Mouse (Mus musculus) forebrain, postnatal 0 days (tissue): ENCODE data around the gene Chd9. TPM values are rescaled to one million over a fixed set of nuclear protein-coding genes. Genes with fewer than 3 reads are reported as not detected.
A peak's percentile ranks its signal among the peaks of the same experiment; 100 is the strongest.
"Not testable (repeated sequence)": the region's sequence is repeated elsewhere in the genome, so short reads cannot be mapped to it uniquely, and the experiment has no call there.

Experiments used
- ATAC-seq: fragments of 200-750 bp; cut with Nextera tagmentation; 2 replicates; pipeline ENCODE4 v1.8.0; 2017; ENCODE audit warnings: mild to moderate bottlenecking, moderate library complexity
- DNase-seq: peaks from one replicate; pipeline ENCODE4 v3.0.0-alpha.2; 2015
- H3K27ac ChIP-seq: fragments of 300-500 bp; sonication (generic); 2 replicates; pipeline ENCODE4 v1.5.1; 2014; ENCODE audit warnings: low read depth, mild to moderate bottlenecking, antibody characterized with exemption, low read length, moderate library complexity, mixed read lengths
- H3K27me3 ChIP-seq: fragments of 300-500 bp; sonication (generic); 2 replicates; pipeline ENCODE4 v1.6.1; 2014; ENCODE audit warnings: mild to moderate bottlenecking, low read length, mixed read lengths; ENCODE audit not compliant: insufficient read depth
- H3K36me3 ChIP-seq: fragments of 300-500 bp; sonication (generic); 2 replicates; pipeline ENCODE4 v1.6.1; 2014; ENCODE audit warnings: mild to moderate bottlenecking, moderate library complexity; ENCODE audit not compliant: insufficient read depth
- H3K4me1 ChIP-seq: fragments of 300-500 bp; sonication (generic); 2 replicates; pipeline ENCODE4 v1.6.1; 2014; ENCODE audit warnings: antibody characterized with exemption; ENCODE audit not compliant: insufficient read depth
- H3K4me2 ChIP-seq: fragments of 300-500 bp; sonication (generic); 2 replicates; pipeline ENCODE4 v1.6.1; 2014; ENCODE audit warnings: low read depth, mild to moderate bottlenecking, moderate library complexity
- H3K4me3 ChIP-seq: fragments of 300-500 bp; sonication (generic); 2 replicates; pipeline ENCODE4 v1.5.1; 2014; ENCODE audit warnings: low read depth, low read length, mixed read lengths
- H3K9ac ChIP-seq: fragments of 300-500 bp; sonication (generic); 2 replicates; pipeline ENCODE4 v1.6.1; 2014; ENCODE audit warnings: mild to moderate bottlenecking
- H3K9me3 ChIP-seq: fragments of 300-500 bp; sonication (generic); 2 replicates; pipeline ENCODE4 v1.6.1; 2016; ENCODE audit warnings: low read length
- CTCF ChIP-seq: sonication (generic); IDR thresholded peaks from 2 replicates; pipeline ENCODE4 v1.5.1; 2016; ENCODE audit warnings: antibody characterized with exemption, control low read depth, low read depth
- WGBS: fragments of 180-500 bp; shearing (Covaris S2); extraction: QIAGEN DNeasy Blood & Tissue Kit; methylation state at CpG from one replicate; pipeline ENCODE4 v1.1.7; 2014; 5-methylcytosine and 5-hydroxymethylcytosine counted together
- polyA plus RNA-seq: library from polyadenylated mRNA; unstranded; fragments of >200 nt; fragmentation: Nextera tagmentation; extraction: Ambion mirVana; gene quantifications from 2 replicates; pipeline ENCODE4 v1.2.1, GENCODE M21; 2015
- total RNA-seq: library from RNA; depleted of rRNA; stranded (reverse); fragments of >200 nt; gene quantifications from 2 replicates; pipeline ENCODE4 v1.2.3, GENCODE M21; 2014

Gene Chd9
- total and polyA plus RNA-seq, 2 experiments from 2014 or later = 73.6 to 74.5 TPM

DNA sequence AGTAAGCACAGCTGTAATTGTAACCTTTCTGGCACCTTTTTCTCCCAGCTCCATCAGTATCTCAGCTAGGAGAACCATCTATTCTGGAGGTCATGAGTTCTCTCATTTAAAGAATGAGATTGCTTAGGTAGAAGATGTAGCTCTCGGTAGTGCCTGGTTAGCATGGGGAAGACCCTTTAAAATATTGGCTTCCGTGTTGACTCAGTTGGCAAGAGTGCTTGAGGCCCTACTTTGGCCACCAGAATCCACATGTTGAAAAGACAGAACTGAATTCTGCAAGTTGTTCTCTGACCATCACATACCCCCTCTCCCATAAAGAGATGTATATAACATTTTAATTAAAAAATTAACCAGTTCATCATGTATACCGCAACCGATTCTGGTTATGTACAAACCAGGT, 78.8 kb downstream of the Chd9 start:
- no peak for DNase-seq
- ATAC-seq = no peak
- 95% methylated on average over 4 of the region's 4 CpGs for WGBS
- H3K9me3 ChIP-seq = no peaks in the 10 kb centered on the region
- no peak overlapping the region; the same call in 1 of the 2 replicates for H3K4me2 ChIP-seq
- H3K27me3 ChIP-seq = no peaks in the 10 kb centered on the region
- no peak for TF ChIP-seq CTCF
- no peak overlapping the region for H3K9ac ChIP-seq
- H3K36me3 ChIP-seq = no peaks in the 10 kb centered on the region
- H3K27ac ChIP-seq = no peak overlapping the region
- H3K4me3 ChIP-seq = no peak overlapping the region
- H3K4me1 ChIP-seq = no peaks in the 10 kb centered on the region

DNA sequence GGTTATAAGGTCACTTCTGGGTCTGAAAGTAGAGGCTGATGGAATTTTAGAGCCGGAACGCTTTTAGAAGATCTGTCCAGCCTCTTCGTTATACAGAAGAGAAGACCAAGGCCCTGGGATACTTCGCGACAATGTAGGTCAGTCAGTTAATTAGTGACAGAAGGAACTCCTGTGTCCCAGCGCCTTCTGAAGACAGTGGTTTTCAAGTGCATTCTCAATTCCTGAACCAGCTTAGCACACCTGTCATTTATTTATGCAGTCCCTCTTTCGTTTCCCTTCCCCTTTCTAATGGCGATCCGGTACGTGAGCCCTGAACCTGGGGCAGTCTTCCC, 79.3 kb downstream of the Chd9 start:
- Histone ChIP-seq H3K36me3 (no peaks in the 10 kb centered on the region), H3K27ac (peak overlapping the region; percentile 70), H3K27me3 (no peaks in the 10 kb centered on the region), H3K4me1 (no peaks in the 10 kb centered on the region), H3K4me3 (peak overlapping the region; percentile 73), H3K4me2 (peak overlapping the region; percentile 98), H3K9ac (peak overlapping the region; percentile 78), H3K9me3 (no peaks in the 10 kb centered on the region)
- 25% methylated on average over 10 of the region's 10 CpGs for WGBS
- no peak for DNase-seq
- no peak for ATAC-seq
- TF ChIP-seq CTCF = no peak

DNA sequence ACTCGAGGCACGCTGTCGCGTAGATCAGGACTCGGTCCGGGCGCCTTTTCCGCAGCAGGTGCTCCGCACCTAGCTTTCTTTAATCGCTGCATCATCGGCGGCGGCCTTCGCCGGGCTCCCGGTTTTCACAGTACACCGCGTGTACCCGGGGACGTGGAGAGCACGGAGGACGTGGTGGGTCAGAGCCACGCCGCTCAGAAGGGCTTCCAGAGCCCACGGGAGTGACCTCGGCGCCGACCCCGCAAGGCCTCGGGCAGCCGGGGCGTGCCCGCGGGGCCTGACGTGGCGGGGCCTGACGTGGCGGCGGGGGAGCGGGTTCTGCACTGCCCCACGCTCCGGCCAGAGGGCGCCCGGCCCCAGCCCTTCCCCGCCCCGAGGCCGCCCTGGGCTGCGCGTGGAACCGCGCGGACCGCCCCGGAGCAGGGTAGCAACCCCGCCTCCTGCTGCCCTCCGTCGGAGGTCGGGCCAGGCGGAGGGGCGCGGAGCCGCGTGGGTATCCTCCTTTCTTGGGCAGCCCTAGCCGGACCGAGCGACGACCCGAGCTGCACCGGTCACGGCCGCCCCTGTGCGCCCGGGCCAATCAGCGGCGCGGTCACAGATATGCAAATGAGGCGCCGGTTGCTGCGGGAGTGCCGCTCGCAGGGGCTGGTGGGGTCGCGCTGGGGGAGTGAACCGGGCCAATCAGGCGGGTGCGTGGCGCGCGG, 79.8 kb downstream of the Chd9 start:
- 4% methylated on average over 84 of the region's 89 CpGs for WGBS
- TF ChIP-seq CTCF = peak; percentile 45; the same call in 1 of the 2 replicates
- peak; percentile 90 for DNase-seq
- peak overlapping the region; percentile 98 for H3K4me2 ChIP-seq
- no peaks in the 10 kb centered on the region for H3K27me3 ChIP-seq
- peak; percentile 97 for ATAC-seq
- H3K4me1 ChIP-seq = no peaks in the 10 kb centered on the region
- no peaks in the 10 kb centered on the region for H3K9me3 ChIP-seq
- H3K27ac ChIP-seq = peak overlapping the region; percentile 70
- peak overlapping the region; percentile 73 for H3K4me3 ChIP-seq
- peak overlapping the region; percentile 78 for H3K9ac ChIP-seq
- no peaks in the 10 kb centered on the region for H3K36me3 ChIP-seq

DNA sequence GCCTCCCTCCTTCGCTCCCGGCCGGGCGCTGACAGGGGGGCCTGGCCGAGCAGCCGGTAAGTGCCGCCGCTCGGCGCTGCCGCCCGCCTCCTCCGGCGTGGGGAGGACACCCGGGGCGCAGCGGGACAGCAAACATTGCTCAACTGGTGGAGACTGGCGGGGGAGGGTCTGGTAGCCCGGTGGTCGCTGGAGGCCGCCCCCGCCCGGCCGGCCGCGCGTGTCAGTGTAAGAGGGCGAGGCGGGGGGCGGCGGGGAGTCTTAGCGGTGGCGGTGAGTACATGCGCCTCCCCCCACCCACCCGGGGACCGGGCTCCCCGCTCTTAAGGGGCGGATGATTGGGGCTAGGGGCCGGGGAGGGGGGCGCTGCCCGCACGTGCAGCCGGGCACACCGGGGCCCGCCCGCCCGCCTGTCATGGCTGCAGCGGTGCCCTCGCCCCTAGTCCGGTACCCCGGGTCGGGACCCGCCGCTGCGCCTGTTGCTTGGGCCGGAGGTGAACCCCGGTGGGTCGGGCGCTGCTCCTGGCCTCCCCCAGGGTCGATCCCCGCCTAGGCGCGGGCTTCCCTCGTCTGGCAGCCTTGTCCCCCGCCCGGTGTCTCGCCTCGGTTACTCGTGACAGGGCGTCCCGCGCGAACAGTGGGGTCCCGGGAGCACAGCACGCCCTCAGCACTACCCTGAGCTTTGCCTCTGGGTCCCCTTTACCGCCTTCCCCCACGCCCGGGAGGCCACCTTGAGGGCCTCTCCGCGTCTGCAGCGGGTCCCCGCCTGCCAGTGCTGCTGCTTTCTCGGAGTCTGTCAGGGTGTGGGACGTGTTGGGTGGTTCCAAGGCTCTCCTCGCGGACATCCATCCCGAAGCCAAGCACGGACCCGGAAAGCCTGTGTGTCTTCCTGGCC, 80.7 kb downstream of the Chd9 start:
- Histone ChIP-seq H3K4me1 (no peaks in the 10 kb centered on the region), H3K4me3 (peak overlapping the region; percentile 73), H3K9me3 (no peaks in the 10 kb centered on the region), H3K9ac (peak overlapping the region; percentile 78), H3K27ac (0 out of 2 replicates have a peak overlapping the region, but pooled peaks have one; percentile 35), H3K27me3 (no peaks in the 10 kb centered on the region), H3K36me3 (no peaks in the 10 kb centered on the region), H3K4me2 (peak overlapping the region; percentile 98)
- peak; percentile 46 for ATAC-seq
- WGBS = under 1% methylated on average over 72 of the region's 89 CpGs
- TF ChIP-seq CTCF = peak; percentile 36
- peak; percentile 26 for DNase-seq

DNA sequence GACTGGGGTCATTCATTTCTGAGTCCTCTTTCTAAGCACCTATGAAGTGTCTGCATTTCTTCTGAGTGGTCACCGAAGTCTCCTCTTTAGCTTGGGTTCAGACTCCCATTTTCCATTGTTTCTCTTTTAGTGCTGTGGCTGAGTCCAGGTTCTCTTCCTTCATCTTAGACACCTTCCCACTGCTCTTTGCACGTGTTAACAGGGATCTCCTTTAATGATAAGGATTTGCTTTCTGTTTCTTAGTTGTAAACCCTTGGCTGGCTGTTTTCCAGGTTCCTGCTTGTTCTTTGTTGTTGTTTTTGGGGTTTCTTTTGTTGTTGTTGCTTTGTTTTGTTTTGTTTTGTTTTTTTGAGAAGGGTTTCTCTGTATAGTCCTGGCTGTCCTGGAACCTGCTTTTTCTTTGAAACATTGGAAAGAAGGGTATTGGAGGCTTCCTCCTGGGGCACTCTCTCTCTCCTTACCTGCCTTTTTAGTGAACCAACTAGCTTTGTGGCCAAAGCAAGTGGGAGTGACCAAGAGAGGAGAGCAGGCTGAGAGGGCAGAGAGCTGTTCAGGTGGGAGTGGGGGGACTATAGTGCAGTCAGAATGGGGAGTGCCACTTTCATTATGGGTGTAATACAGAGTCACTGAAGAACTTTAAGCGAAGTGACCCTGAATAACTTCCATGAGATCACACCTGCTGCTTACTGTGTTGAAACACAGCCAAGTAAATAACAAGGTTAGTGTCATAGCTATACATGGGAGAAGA, 95.2 kb downstream of the Chd9 start:
- Histone ChIP-seq H3K4me1 (no peaks in the 10 kb centered on the region), H3K27me3 (no peaks in the 10 kb centered on the region), H3K27ac (no peak overlapping the region), H3K36me3 (no peaks in the 10 kb centered on the region), H3K4me3 (no peak overlapping the region), H3K9ac (no peak overlapping the region), H3K4me2 (no peak overlapping the region), H3K9me3 (no peaks in the 10 kb centered on the region)
- 76% methylated on average over 3 of the region's 3 CpGs for WGBS
- no peak for ATAC-seq
- TF ChIP-seq CTCF = no peak
- no peak for DNase-seq

DNA sequence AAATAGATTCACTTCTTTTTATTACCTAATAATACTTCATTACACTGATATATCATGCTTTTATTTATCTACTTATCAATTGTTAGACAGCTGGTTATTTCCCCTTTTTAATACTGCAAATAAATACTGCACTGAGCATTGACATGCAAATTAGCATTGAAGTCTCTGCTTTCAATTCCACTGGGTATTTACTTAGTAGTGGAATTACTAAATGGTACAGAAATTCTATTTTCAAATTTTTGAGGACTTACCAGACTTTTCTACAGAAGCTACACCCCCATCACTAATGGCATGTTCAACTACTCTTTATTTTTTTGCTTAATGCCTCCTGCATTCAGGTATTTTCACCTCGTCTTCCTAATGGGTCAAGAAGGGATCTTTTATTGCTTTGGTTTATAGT, 100.3 kb downstream of the Chd9 start:
- H3K27ac ChIP-seq = no peak overlapping the region

DNA sequence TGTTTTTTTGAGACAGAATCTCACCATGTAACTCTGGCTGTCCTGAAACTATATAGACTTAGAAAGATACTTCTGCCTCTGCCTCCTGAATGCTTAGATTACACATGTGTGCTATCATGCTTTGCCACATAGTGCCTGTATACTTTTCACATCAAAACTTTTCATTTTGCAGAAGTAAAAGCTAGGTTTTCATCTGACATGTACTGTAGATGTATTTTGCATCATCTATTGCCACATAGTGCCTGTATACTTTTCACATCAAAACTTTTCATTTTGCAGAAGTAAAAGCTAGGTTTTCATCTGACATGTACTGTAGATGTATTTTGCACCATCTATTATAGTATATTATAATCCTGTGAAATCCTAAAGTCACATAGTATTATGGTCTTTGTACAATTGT, 102.0 kb downstream of the Chd9 start:
- not testable (repeated sequence) for H3K27me3 ChIP-seq, H3K27ac ChIP-seq, H3K9ac ChIP-seq, H3K4me2 ChIP-seq, H3K4me3 ChIP-seq, ATAC-seq, DNase-seq, H3K4me1 ChIP-seq, H3K9me3 ChIP-seq, H3K36me3 ChIP-seq

More for the DNA sequence above, 100.3 kb downstream of the Chd9 start:
- H3K27me3 ChIP-seq = no peaks in the 10 kb centered on the region
- 62% methylated on average over 1 of the region's 1 CpGs for WGBS
- TF ChIP-seq CTCF = no peak
- no peak for ATAC-seq
- no peaks in the 10 kb centered on the region for H3K4me1 ChIP-seq
- no peak overlapping the region for H3K4me2 ChIP-seq
- H3K9me3 ChIP-seq = no peaks in the 10 kb centered on the region
- no peak overlapping the region for H3K9ac ChIP-seq
- no peaks in the 10 kb centered on the region for H3K36me3 ChIP-seq
- no peak for DNase-seq
- H3K4me3 ChIP-seq = no peak overlapping the region
